Mouse (Mus musculus): ENCODE measurements around the gene Mtfp1. TPM values are rescaled to one million over a fixed set of nuclear protein-coding genes. Genes with fewer than 3 reads are reported as not detected.

Gene Mtfp1
- polyA plus RNA-seq, 1 experiment from 2014 or later, result 32.2 TPM

DNA sequence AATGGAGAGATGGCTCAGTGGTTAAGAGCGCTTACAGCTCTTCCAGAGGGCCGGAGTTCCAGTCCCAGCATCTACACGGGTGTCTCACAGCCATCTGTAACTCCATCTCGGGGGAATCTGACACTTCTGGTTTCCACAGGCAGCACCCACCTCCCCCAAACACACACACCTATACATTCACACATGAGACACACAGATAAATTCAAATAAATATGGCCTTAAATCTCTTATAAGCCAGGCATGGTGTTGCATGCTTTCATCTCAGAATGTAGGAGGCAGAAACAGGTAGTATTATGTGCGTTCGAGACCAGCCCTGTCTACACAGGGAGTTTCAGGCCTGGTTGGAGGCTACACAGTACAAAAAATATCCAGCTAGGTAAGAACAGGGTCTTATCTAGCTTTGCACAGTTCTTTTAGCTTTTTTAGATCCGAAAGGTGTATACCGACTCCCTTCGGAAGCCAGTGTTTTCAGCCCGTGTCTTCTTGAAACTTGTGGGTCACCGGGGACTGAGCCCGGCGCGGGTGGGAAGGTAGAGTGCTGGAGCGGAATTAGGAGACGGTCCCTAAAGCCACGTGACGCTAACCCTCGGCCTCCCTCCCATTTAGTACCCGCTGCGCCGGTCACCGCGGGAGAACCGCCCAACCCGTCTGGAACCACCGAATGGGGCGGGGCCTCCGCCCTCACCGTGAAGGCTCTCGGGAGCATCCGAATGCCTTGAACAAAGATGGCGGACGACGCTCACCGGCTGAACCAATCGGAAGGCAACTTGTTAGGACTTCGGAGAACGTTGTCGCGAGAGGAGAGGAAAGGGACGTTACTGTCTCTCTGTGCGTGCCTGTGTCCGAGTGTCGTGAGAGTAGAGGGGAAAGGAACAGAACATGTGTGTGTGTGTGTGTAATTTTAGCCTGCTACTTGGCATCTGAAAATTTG lies 1.1 kb upstream of the Mtfp1 start:
- peak overlapping the region; percentile 53 for H3K4me3 ChIP-seq (replicated peaks)
- H3K9ac ChIP-seq, result peak overlapping the region; percentile 57
- H3K9me3 ChIP-seq, result no peaks in the 10 kb centered on the region
- peak overlapping the region; percentile 86 for H3K27ac ChIP-seq
- no peaks in the 10 kb centered on the region; the same call in 1 of the 2 replicates for H3K27me3 ChIP-seq (replicated peaks)
- peak; percentile 96 for ATAC-seq
- WGBS, result 3% methylated on average over 45 of the region's 45 CpGs
- H3K4me2 ChIP-seq (replicated peaks), result peak overlapping the region; percentile 75
- peaks cover 11% of the 10 kb centered on the region for H3K36me3 ChIP-seq
- peaks cover 19% of the 10 kb centered on the region for H3K4me1 ChIP-seq (replicated peaks)

DNA sequence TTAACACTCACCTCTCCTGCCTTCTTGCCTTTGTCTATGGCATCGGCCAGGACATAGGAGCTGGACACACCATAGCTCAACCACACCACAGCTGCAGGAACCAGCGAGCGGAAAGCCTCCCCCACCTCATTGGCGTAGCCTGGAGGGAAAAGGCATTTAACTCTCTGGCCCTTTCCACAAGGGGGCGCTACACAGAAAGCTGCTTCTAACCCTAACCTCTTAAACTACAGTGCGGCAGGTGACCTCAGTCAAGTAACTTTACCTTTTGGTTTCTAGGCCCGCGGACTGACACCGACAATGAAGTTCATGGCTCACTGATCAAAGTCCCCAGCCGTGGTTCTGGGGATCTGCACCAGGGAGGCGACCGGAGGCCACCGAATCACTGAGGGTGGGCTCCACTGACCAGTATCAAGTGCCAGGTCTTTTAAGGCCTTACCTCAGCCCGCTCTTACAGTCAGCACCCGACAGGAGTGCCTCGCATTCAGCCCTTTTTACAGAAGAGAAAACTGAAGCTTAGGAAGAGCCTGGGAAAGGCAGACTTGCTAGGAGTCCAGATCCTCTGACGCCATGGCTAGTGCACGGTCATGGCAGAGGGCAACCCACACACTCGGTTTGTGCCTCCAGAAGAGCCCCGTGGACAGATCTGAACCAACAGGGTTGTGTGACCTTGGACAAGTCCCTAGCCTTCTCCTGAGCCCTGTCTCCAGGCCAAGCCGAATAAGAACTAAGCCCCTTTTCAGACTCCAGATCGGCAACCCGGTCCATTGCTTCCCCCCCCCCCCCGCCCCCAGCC lies 671 bp downstream of the Mtfp1 start:
- Histone ChIP-seq H3K4me3 (replicated peaks) (peak overlapping the region; percentile 53), H3K9me3 (no peaks in the 10 kb centered on the region), H3K36me3 (peaks cover 18% of the 10 kb centered on the region), H3K4me1 (replicated peaks) (peaks cover 19% of the 10 kb centered on the region), H3K27ac (peak overlapping the region; percentile 84), H3K27me3 (replicated peaks) (no peaks in the 10 kb centered on the region), H3K4me2 (replicated peaks) (peak overlapping the region; percentile 75), H3K9ac (peak overlapping the region; percentile 58)
- 9% methylated on average over 24 of the region's 24 CpGs for WGBS
- ATAC-seq, result peak; percentile 16

DNA sequence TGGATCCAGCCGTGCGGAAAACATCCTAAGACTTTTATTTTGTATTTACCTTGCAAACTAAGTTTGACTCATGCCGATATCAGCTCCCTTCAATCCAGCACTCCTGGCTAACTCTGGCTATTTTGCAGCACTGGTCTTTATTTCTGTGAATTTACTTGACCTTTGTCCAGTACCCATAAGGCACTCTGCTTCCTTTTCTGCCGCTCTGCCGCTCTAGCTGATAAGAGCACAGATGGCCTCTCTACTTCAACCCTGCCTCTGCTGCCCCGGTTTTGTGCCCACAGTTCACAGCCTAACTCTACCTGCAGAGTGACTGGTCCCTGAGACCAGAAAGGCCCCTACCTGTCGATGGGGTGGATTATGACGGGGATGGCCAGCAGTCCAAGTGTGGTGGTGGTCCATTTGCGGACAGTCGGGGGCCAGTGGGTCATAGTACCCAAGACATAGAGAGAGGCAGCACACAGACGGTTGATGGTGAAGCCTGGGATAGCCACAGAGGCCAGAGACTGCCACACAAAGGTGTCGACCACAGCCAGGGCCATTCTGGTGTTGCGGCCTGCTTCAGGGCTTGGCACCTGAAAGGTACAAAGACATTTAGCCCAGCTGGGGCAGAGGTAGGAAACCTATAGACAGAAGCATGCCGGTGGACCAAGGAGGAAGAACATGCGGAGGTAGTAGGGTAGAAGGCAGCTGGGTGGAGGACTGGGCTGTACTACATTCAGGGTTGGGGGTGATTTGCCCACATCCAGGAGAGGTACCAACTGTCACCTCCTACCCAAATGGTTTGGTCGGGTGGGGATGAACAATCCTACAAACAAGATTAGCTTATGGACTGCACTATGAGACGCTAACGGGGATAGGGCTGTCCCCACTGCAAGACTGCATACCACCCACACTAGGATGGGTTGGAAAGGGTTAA lies 1.5 kb downstream of the Mtfp1 start:
- WGBS, result 68% methylated on average over 18 of the region's 18 CpGs
- peak overlapping the region; percentile 53; the same call in 1 of the 2 replicates for H3K4me3 ChIP-seq (replicated peaks)

DNA sequence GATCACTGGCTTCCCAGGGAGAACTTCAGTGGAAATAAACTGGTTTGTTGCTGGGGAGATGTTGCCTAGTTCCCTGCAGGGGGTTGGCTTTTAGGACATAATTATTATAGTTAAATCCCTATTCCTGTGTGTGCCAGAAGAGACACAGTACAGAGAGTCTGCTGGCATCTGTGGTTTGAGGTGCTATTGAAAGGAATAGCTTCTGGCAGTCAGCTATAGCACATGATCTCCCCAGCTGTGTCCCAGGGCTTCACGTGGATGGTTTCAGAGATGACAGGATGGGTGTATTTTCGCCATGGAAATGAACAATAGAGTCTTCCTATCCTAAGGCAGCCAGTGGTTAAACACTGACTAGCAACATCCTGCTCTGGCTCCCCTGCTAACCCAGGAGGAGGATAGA lies 8.0 kb downstream of the Mtfp1 start:
- no peaks in the 10 kb centered on the region for H3K4me1 ChIP-seq (replicated peaks)
- no peak overlapping the region for H3K4me3 ChIP-seq (replicated peaks)
- peaks cover 16% of the 10 kb centered on the region for H3K36me3 ChIP-seq
- no peaks in the 10 kb centered on the region for H3K9me3 ChIP-seq
- H3K27ac ChIP-seq, result no peak overlapping the region
- H3K4me2 ChIP-seq (replicated peaks), result no peak overlapping the region
- H3K27me3 ChIP-seq (replicated peaks), result no peaks in the 10 kb centered on the region
- WGBS, result 62% methylated on average over 2 of the region's 2 CpGs
- ATAC-seq, result no peak
- no peak overlapping the region for H3K9ac ChIP-seq

More for the DNA sequence above, 1.5 kb downstream of the Mtfp1 start:
- H3K4me1 ChIP-seq (replicated peaks), result peaks cover 19% of the 10 kb centered on the region
- no peaks in the 10 kb centered on the region for H3K9me3 ChIP-seq
- H3K27me3 ChIP-seq (replicated peaks), result no peaks in the 10 kb centered on the region
- H3K9ac ChIP-seq, result no peak overlapping the region
- ATAC-seq, result peak; percentile 6; the same call in 1 of the 2 replicates
- peaks cover 18% of the 10 kb centered on the region for H3K36me3 ChIP-seq
- H3K27ac ChIP-seq, result peak overlapping the region; percentile 84
- H3K4me2 ChIP-seq (replicated peaks), result peak overlapping the region; percentile 75

DNA sequence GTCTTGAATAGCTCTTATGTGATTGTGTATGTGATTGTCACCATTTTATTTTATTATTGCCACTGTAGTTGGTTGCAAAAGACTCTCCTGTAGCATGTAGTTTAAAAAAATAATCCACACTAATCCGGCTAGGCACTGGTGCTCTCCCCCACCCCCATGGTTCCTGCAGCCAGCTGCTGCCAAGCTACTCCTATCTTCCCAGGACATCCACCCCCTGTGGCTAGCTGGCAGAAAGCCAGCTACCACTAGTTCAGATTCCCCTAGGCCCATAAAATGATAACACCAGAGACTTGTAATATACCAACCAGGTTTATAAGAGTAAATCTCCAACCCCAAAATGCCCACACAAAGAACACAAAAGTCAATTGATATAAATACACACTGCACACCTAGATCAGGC lies 9.0 kb downstream of the Mtfp1 start:
- Histone ChIP-seq H3K4me1 (replicated peaks) (no peaks in the 10 kb centered on the region), H3K27ac (no peak overlapping the region), H3K9me3 (no peaks in the 10 kb centered on the region), H3K9ac (no peak overlapping the region), H3K27me3 (replicated peaks) (no peaks in the 10 kb centered on the region), H3K36me3 (peaks cover 6% of the 10 kb centered on the region; the same call in 1 of the 2 replicates), H3K4me3 (replicated peaks) (no peak overlapping the region), H3K4me2 (replicated peaks) (no peak overlapping the region)
- 75% methylated on average over 1 of the region's 1 CpGs for WGBS
- ATAC-seq, result no peak

DNA sequence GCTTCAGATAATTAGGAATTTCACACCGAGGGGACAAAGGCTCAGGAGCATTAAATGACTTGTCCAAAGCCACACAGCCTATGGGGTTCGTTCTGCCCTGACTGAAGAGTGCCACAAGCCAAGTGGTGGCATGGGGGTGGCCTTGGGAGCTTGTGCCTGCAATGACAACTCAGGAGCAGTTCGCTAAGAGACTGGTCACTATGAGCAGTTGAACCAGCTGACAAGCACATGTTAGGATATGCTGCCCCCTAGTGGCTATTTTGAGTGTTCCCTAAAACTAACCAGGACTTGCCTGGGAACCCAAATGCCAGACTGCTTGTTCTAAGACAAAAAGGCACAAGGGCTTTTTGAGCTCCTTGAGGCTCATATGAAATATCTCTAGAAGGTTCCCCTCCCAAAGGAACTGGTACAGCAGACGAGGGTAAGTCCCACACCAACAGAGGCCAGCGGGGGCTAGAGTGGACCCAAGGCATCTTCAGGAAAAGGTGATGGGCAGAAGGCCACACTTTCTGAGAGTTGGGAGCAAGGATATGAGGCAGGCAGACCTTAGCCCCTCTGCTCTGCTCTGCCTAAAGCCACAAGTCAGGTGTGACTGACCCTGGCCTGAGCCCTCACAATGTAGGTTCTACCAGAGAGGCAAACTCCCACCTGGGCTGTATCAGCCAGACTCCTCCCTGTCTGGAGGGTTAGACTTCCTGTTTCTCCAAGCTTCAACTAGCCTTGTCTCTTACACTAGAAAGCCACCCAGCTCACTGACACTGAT lies 11.7 kb downstream of the Mtfp1 start:
- Histone ChIP-seq H3K27me3 (replicated peaks) (no peaks in the 10 kb centered on the region), H3K9ac (no peak overlapping the region), H3K4me2 (replicated peaks) (no peak overlapping the region), H3K4me1 (replicated peaks) (no peaks in the 10 kb centered on the region), H3K27ac (no peak overlapping the region), H3K36me3 (no peaks in the 10 kb centered on the region), H3K9me3 (no peaks in the 10 kb centered on the region), H3K4me3 (replicated peaks) (no peak overlapping the region)
- WGBS, result 26% methylated on average over 5 of the region's 5 CpGs
- ATAC-seq, result no peak

DNA sequence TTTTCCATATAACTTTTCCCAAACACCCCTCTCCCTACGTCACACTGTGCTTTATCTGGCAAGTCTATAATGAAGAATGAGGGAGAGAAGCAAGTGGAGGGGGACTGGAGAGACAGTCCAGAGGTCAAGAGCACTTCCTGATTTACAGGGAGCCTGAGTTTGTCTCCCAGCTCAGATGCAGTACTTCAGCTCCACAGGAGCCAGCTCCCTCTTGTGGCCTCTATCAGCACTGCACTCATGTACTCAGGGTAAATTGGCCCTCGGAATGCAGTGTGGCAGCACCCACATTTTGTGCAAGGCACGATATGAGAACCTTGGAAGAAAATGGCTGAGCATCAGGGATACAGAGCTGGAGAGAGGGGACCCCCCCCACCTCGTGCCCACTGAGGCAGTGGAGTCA lies 15.0 kb downstream of the Mtfp1 start:
- Histone ChIP-seq H3K4me3 (replicated peaks) (no peak overlapping the region), H3K4me2 (replicated peaks) (no peak overlapping the region), H3K36me3 (no peaks in the 10 kb centered on the region), H3K27me3 (replicated peaks) (no peaks in the 10 kb centered on the region), H3K4me1 (replicated peaks) (no peaks in the 10 kb centered on the region), H3K9me3 (no peaks in the 10 kb centered on the region), H3K9ac (no peak overlapping the region), H3K27ac (no peak overlapping the region)
- 4% methylated on average over 4 of the region's 4 CpGs for WGBS
- ATAC-seq, result peak; percentile 39; the same call in 1 of the 2 replicates

DNA sequence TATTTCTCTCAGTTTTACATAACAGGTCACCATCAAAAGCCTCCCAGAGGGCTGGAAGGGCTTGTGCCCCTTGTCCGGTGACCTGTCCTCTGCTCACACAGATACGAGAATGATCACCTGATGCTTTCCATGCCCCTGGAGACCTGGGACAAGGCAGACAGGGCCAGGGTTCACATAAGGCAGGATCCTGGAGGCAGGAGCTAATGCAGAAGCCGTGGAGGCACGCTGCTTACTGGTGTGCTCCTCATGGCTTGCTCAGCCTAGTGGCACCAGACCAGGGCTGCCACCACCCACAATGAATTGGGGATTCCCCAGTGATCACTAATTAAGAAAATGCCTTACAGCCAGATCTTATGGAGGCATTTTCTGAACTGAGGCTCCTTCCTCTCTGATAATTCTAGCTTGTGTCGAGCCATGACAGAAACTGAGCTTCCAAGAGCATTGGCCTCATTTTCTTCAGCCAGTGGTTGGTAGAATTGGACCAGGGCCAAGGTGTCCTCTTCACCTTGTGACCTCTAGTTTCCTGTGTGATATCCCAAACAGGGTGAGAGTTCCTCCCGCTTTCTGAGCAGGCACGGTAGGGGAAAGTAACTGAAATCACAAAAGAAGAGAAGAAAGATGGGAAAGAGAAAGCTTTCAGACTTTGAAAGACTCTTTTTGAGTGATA lies 16.8 kb downstream of the Mtfp1 start:
- Histone ChIP-seq H3K4me1 (replicated peaks) (no peaks in the 10 kb centered on the region), H3K36me3 (no peaks in the 10 kb centered on the region), H3K4me2 (replicated peaks) (no peak overlapping the region), H3K4me3 (replicated peaks) (no peak overlapping the region), H3K9ac (no peak overlapping the region), H3K27me3 (replicated peaks) (no peaks in the 10 kb centered on the region), H3K9me3 (no peaks in the 10 kb centered on the region), H3K27ac (no peak overlapping the region)
- ATAC-seq, result no peak
- WGBS, result 83% methylated on average over 7 of the region's 7 CpGs

DNA sequence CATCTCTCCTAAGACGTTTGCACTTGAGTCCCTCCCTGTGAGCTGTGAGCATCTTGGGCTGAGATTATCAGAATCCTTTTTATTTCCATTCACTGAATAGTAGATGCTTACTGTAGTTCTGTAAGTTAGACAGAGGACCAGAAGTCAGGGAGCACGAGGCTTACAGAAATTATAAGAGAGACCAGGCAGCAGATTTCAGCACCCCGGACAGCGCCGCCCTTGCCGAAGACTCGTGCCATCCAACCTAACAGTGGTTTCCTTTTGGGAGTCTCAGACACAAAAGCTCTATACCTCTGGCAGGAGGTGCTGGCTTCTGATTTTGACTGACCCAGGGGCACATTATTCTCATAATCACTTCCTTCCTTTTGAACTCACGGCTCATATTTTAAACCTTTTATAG lies 18.6 kb downstream of the Mtfp1 start:
- no peak for ATAC-seq
- Histone ChIP-seq H3K4me1 (replicated peaks) (no peaks in the 10 kb centered on the region), H3K36me3 (no peaks in the 10 kb centered on the region), H3K4me2 (replicated peaks) (no peak overlapping the region), H3K27me3 (replicated peaks) (no peaks in the 10 kb centered on the region), H3K9me3 (no peaks in the 10 kb centered on the region), H3K9ac (no peak overlapping the region), H3K4me3 (replicated peaks) (no peak overlapping the region), H3K27ac (no peak overlapping the region)
- WGBS, result 11% methylated on average over 8 of the region's 8 CpGs

DNA sequence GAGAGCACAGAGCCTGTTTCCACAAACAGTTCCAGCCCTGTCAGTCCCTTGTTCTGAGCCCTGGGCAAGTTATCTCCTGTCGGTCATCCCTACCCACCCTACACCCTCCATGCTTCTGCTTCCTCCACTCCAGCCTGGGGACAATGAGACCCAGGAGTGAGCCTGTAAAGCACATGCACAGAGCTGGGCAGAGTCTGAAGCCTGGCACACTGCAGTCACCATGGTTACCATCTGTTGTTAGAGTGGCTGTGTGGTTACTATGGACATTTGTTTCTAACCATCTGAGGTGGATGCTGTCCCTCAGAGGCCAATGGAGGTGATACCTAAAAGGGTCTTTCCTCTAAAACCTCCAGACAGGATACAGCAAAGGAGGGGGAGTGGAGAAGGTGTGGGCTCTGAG lies 25.6 kb downstream of the Mtfp1 start:
- Histone ChIP-seq H3K27ac (no peak overlapping the region), H3K4me3 (replicated peaks) (no peak overlapping the region)
- WGBS, result 83% methylated on average over 1 of the region's 1 CpGs

More for the DNA sequence above, 25.6 kb downstream of the Mtfp1 start:
- H3K4me2 ChIP-seq (replicated peaks), result no peak overlapping the region
- H3K36me3 ChIP-seq, result no peaks in the 10 kb centered on the region
- H3K27me3 ChIP-seq (replicated peaks), result peaks cover 3% of the 10 kb centered on the region; the same call in 1 of the 2 replicates
- no peak overlapping the region for H3K9ac ChIP-seq
- ATAC-seq, result no peak
- no peaks in the 10 kb centered on the region for H3K4me1 ChIP-seq (replicated peaks)
- H3K9me3 ChIP-seq, result no peaks in the 10 kb centered on the region

All from intestine, embryonic 15.5 days (tissue).